Mouse (Mus musculus) hindbrain, embryonic 10.5 days (tissue): ENCODE data around the gene Magi2. TPM values are rescaled to one million over a fixed set of nuclear protein-coding genes. Genes with fewer than 3 reads are reported as not detected.

Experiments
- DNase-seq: peaks from one replicate; pipeline ENCODE4 v3.0.0-alpha.2; 2017; ENCODE audit warnings: low spot score
- H3K27ac ChIP-seq: fragments of 300-500 bp; sonication (generic); 2 replicates; pipeline ENCODE4 v1.5.1; 2016; ENCODE audit warnings: mild to moderate bottlenecking, moderate library complexity
- H3K27me3 ChIP-seq: fragments of 300-500 bp; sonication (generic); 2 replicates; pipeline ENCODE4 v1.6.1; 2016; ENCODE audit warnings: mild to moderate bottlenecking; ENCODE audit not compliant: poor library complexity, insufficient read depth, severe bottlenecking
- H3K36me3 ChIP-seq: fragments of 300-500 bp; sonication (generic); 2 replicates; pipeline ENCODE4 v1.6.1; 2016; ENCODE audit warnings: mild to moderate bottlenecking, moderate library complexity
- H3K4me1 ChIP-seq: fragments of 300-500 bp; sonication (generic); replicated peaks from 2 replicates; pipeline ENCODE4 v1.6.1; 2016; ENCODE audit warnings: mild to moderate bottlenecking
- H3K4me3 ChIP-seq: fragments of 300-500 bp; sonication (generic); 2 replicates; pipeline ENCODE4 v1.5.1; 2016; ENCODE audit warnings: mild to moderate bottlenecking, moderate library complexity
- H3K9me3 ChIP-seq: fragments of 300-500 bp; sonication (generic); 2 replicates; pipeline ENCODE4 v1.6.1; 2016; ENCODE audit warnings: mild to moderate bottlenecking, moderate library complexity
- WGBS: fragments of 180-500 bp; shearing (Covaris S2); methylation state at CpG from one replicate; pipeline ENCODE4 v1.1.7; 2016; 5-methylcytosine and 5-hydroxymethylcytosine counted together
- polyA plus RNA-seq: library from polyadenylated mRNA; unstranded; fragments of >200 nt; fragmentation: Nextera tagmentation; extraction: Ambion mirVana; gene quantifications from 2 replicates; pipeline ENCODE4 v1.2.1, GENCODE M21; 2016

Gene Magi2
- 2.8 and 9.9 TPM in 2 replicates for polyA plus RNA-seq

GRCm38 (mm10) chr5:19226866-19227243 is at the start of gene Magi2:
Gene Magi2 (plus strand): TSS chr5:19227036.
- peak within 1 kb of the TSS; percentile 69 for H3K4me3 ChIP-seq
- WGBS = under 1% methylated on average over 26 of the region's 26 CpGs
- no peaks in the 10 kb centered on the region for H3K36me3 ChIP-seq
- peaks cover 2% of the 10 kb centered on the region; the same call in 1 of the 2 replicates for H3K9me3 ChIP-seq
- no peak for DNase-seq
- peaks cover 27% of the 10 kb centered on the region for H3K4me1 ChIP-seq
- H3K27me3 ChIP-seq = peaks cover 18% of the 10 kb centered on the region
- peak within 1 kb of the TSS; percentile 90 for H3K27ac ChIP-seq

GRCm38 (mm10) chr5:19178594-19178993 is 48.2 kb upstream of the Magi2 start:
- Histone ChIP-seq H3K27ac (no peak overlapping the region), H3K4me1 (no peaks in the 10 kb centered on the region), H3K4me3 (no peak overlapping the region), H3K36me3 (no peaks in the 10 kb centered on the region), H3K27me3 (no peaks in the 10 kb centered on the region), H3K9me3 (no peaks in the 10 kb centered on the region)
- WGBS = 86% methylated on average over 6 of the region's 6 CpGs
- no peak for DNase-seq

GRCm38 (mm10) chr5:19186175-19186574 is 40.7 kb upstream of the Magi2 start:
- Histone ChIP-seq H3K4me3 (no peak overlapping the region), H3K4me1 (no peaks in the 10 kb centered on the region), H3K27me3 (no peaks in the 10 kb centered on the region), H3K36me3 (no peaks in the 10 kb centered on the region), H3K27ac (no peak overlapping the region), H3K9me3 (no peaks in the 10 kb centered on the region)
- 92% methylated on average over 2 of the region's 2 CpGs for WGBS
- no peak for DNase-seq

GRCm38 (mm10) chr5:19211665-19212064 is 15.2 kb upstream of the Magi2 start:
- Histone ChIP-seq H3K36me3 (no peaks in the 10 kb centered on the region), H3K9me3 (no peaks in the 10 kb centered on the region), H3K27me3 (no peaks in the 10 kb centered on the region), H3K4me1 (no peaks in the 10 kb centered on the region), H3K27ac (no peak overlapping the region), H3K4me3 (no peak overlapping the region)
- 83% methylated on average over 3 of the region's 3 CpGs for WGBS
- DNase-seq = no peak

- H3K9me3 ChIP-seq = peaks cover 2% of the 10 kb centered on the region; the same call in 1 of the 2 replicates
- WGBS = under 1% methylated on average over 48 of the region's 51 CpGs
Observed at GRCm38 (mm10) chr5:19226144-19226865, 531 bp upstream of the Magi2 start.

GRCm38 (mm10) chr5:19227281-19227680 is 445 bp downstream of the Magi2 start:
- Histone ChIP-seq H3K36me3 (no peaks in the 10 kb centered on the region), H3K27ac (peak overlapping the region; percentile 90), H3K4me3 (peak overlapping the region; percentile 69), H3K9me3 (peaks cover 2% of the 10 kb centered on the region; the same call in 1 of the 2 replicates), H3K4me1 (peaks cover 27% of the 10 kb centered on the region), H3K27me3 (peaks cover 18% of the 10 kb centered on the region)
- no peak for DNase-seq
- WGBS = under 1% methylated on average over 21 of the region's 21 CpGs

More at GRCm38 (mm10) chr5:19226144-19226865, 531 bp upstream of the Magi2 start:
- peak; percentile 86 for DNase-seq
- Histone ChIP-seq H3K27me3 (peaks cover 18% of the 10 kb centered on the region), H3K36me3 (no peaks in the 10 kb centered on the region), H3K4me1 (peaks cover 27% of the 10 kb centered on the region), H3K27ac (peak overlapping the region; percentile 90), H3K4me3 (peak overlapping the region; percentile 69)

- Histone ChIP-seq H3K36me3 (no peaks in the 10 kb centered on the region), H3K27me3 (peaks cover 18% of the 10 kb centered on the region), H3K4me3 (peak overlapping the region; percentile 69), H3K4me1 (peaks cover 27% of the 10 kb centered on the region), H3K9me3 (peaks cover 2% of the 10 kb centered on the region; the same call in 1 of the 2 replicates), H3K27ac (peak overlapping the region; percentile 90; the same call in 1 of the 2 replicates)
- WGBS = 1% methylated on average over 14 of the region's 14 CpGs
- peak; percentile 58 for DNase-seq
Observed at GRCm38 (mm10) chr5:19227791-19228331, 1.0 kb downstream of the Magi2 start.

- DNase-seq = no peak
Observed at GRCm38 (mm10) chr5:19241797-19242196, 15.0 kb downstream of the Magi2 start.

GRCm38 (mm10) chr5:19246426-19246825 is 19.6 kb downstream of the Magi2 start:
- no peak overlapping the region for H3K4me3 ChIP-seq
- no peak overlapping the region for H3K27ac ChIP-seq
- H3K27me3 ChIP-seq = no peaks in the 10 kb centered on the region
- WGBS = 71% methylated on average over 2 of the region's 2 CpGs
- no peak for DNase-seq
- H3K9me3 ChIP-seq = no peaks in the 10 kb centered on the region
- no peaks in the 10 kb centered on the region for H3K36me3 ChIP-seq
- H3K4me1 ChIP-seq = no peaks in the 10 kb centered on the region

More at GRCm38 (mm10) chr5:19241797-19242196, 15.0 kb downstream of the Magi2 start:
- Histone ChIP-seq H3K4me3 (no peak overlapping the region), H3K9me3 (no peaks in the 10 kb centered on the region), H3K4me1 (no peaks in the 10 kb centered on the region), H3K27me3 (no peaks in the 10 kb centered on the region), H3K27ac (no peak overlapping the region), H3K36me3 (no peaks in the 10 kb centered on the region)

GRCm38 (mm10) chr5:19247266-19247665 is 20.4 kb downstream of the Magi2 start:
- Histone ChIP-seq H3K36me3 (no peaks in the 10 kb centered on the region), H3K4me1 (no peaks in the 10 kb centered on the region), H3K27ac (no peak overlapping the region), H3K4me3 (no peak overlapping the region), H3K27me3 (no peaks in the 10 kb centered on the region), H3K9me3 (no peaks in the 10 kb centered on the region)
- DNase-seq = no peak
- WGBS = 75% methylated on average over 3 of the region's 3 CpGs

- no peak for DNase-seq
- Histone ChIP-seq H3K36me3 (no peaks in the 10 kb centered on the region), H3K4me3 (no peak overlapping the region), H3K27ac (no peak overlapping the region), H3K27me3 (no peaks in the 10 kb centered on the region), H3K4me1 (no peaks in the 10 kb centered on the region), H3K9me3 (no peaks in the 10 kb centered on the region)
- WGBS = 58% methylated on average over 5 of the region's 5 CpGs
Observed at GRCm38 (mm10) chr5:19262816-19263215, 36.0 kb downstream of the Magi2 start.

- Histone ChIP-seq H3K4me3 (no peak overlapping the region), H3K27ac (no peak overlapping the region), H3K4me1 (no peaks in the 10 kb centered on the region), H3K36me3 (no peaks in the 10 kb centered on the region), H3K9me3 (no peaks in the 10 kb centered on the region), H3K27me3 (no peaks in the 10 kb centered on the region)
- DNase-seq = peak; percentile 7
- WGBS = 75% methylated on average over 2 of the region's 2 CpGs
Observed at GRCm38 (mm10) chr5:19264627-19265026, 37.8 kb downstream of the Magi2 start.

- no peaks in the 10 kb centered on the region for H3K36me3 ChIP-seq
- WGBS = 92% methylated on average over 3 of the region's 3 CpGs
- H3K4me3 ChIP-seq = no peak overlapping the region
- H3K4me1 ChIP-seq = no peaks in the 10 kb centered on the region
- no peak for DNase-seq
- no peaks in the 10 kb centered on the region for H3K27me3 ChIP-seq
- H3K9me3 ChIP-seq = no peaks in the 10 kb centered on the region
- no peak overlapping the region for H3K27ac ChIP-seq
Observed at GRCm38 (mm10) chr5:19292581-19292980, 65.7 kb downstream of the Magi2 start.
